Mouse (Mus musculus) ES-Bruce4 (cell line): ENCODE data around the gene Rsph9.

ENCODE experiments used
- CTCF ChIP-seq: IDR thresholded peaks from one replicate; pipeline ENCODE4 v1.8.1; 2011; ENCODE audit warnings: low read depth, low read length
- POLR2A ChIP-seq: IDR thresholded peaks from one replicate; pipeline ENCODE4 v1.8.1; 2011; ENCODE audit warnings: low read length; ENCODE audit not compliant: insufficient read depth

DNA sequence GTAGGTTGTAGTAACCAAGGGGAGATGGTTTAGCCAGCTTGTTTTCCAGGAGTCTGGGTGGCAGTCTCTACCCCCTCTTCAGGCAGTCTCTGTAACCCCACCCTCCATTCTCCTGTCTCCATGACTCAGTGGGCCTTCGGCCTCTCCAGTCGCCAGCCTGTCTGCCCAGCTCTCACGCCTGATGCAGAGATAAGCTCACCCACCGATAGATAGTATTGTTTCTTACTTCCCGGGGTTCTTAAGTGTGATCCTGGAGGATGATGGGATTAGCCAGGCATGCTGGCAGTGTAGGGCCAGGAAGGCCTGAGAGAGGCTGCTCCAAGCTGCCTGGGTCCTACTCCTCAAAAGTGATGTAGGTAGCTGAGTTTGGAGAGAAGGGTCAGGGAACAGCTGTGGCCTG lies 63.0 kb downstream of the Rsph9 start:
- TF ChIP-seq CTCF (no peak), POLR2A (no peak)
